ENCODE assay signal across 13 mouse cellular contexts in genomic region chr14:30861421-30862125, GRCm38 (mm10). TPM values are rescaled to one million over a fixed set of nuclear protein-coding genes. Genes with fewer than 3 reads are reported as not detected.
A peak's percentile ranks its signal among the peaks of the same experiment; 100 is the strongest.
DNase-seq lines count a peak whose midpoint lies in the region; ATAC-seq lines count a peak whose summit lies in the region.
"Had no signal": no experiment of that assay in that cellular context is flagged by ENCODE, and none has a peak within 500 bp of the region (broad histone marks: within the 10 kb centered on the region; RNA-seq: fewer than 3 reads in every experiment).

No protein-coding gene starts in this region.

- intact Hi-C loops in left cerebral cortex, postnatal 25 days (cut with DNase I), result no loop called here

- no peak overlapping the region for H3K4me2 ChIP-seq in hindbrain, embryonic 12.5 days (replicated peaks)
- H3K4me2 ChIP-seq in hindbrain, embryonic 14.5 days (replicated peaks), result no peak overlapping the region
- peak overlapping the region; percentile 12; the same call in 1 of the 2 replicates for H3K4me2 ChIP-seq in liver, embryonic 12.5 days
- H3K4me2 ChIP-seq: limb, embryonic 12.5 days; midbrain, embryonic 13.5 days had no signal

- no peaks in the 10 kb centered on the region for H3K27me3 ChIP-seq in hindbrain, embryonic 12.5 days
- H3K27me3 ChIP-seq in hindbrain, embryonic 14.5 days (ENCODE audit: control insufficient read depth, insufficient read depth, low read length), result no peaks in the 10 kb centered on the region
- H3K27me3 ChIP-seq in liver, embryonic 12.5 days (replicated peaks), result no peaks in the 10 kb centered on the region
- H3K27me3 ChIP-seq: limb, embryonic 12.5 days; midbrain, embryonic 13.5 days had no signal

- H3K4me1 ChIP-seq in hindbrain, embryonic 12.5 days, result peaks cover 3% of the 10 kb centered on the region; the same call in 1 of the 2 replicates
- H3K4me1 ChIP-seq in hindbrain, embryonic 14.5 days (replicated peaks; ENCODE audit: control insufficient read depth, insufficient read depth, low read length), result no peaks in the 10 kb centered on the region
- H3K4me1 ChIP-seq in liver, embryonic 12.5 days, result peaks cover 21% of the 10 kb centered on the region; the same call in 1 of the 2 replicates
- H3K4me1 ChIP-seq: midbrain, embryonic 13.5 days had no signal

- no peak overlapping the region for H3K4me3 ChIP-seq in hindbrain, embryonic 12.5 days
- H3K4me3 ChIP-seq in hindbrain, embryonic 14.5 days (replicated peaks; ENCODE audit: low read length), result no peak overlapping the region
- no peak overlapping the region for H3K4me3 ChIP-seq in liver, embryonic 12.5 days
- H3K4me3 ChIP-seq: heart, adult 2 months; limb, embryonic 12.5 days; midbrain, embryonic 13.5 days had no signal

- 0 out of 2 replicates have a peak overlapping the region, but pooled peaks have one; percentile 19 for H3K9ac ChIP-seq in hindbrain, embryonic 12.5 days
- no peak overlapping the region for H3K9ac ChIP-seq in hindbrain, embryonic 14.5 days
- no peak overlapping the region for H3K9ac ChIP-seq in liver, embryonic 12.5 days
- H3K9ac ChIP-seq: limb, embryonic 12.5 days; midbrain, embryonic 13.5 days had no signal

- H3K36me3 ChIP-seq in hindbrain, embryonic 12.5 days, result no peaks in the 10 kb centered on the region
- peaks cover 16% of the 10 kb centered on the region; the same call in 1 of the 2 replicates for H3K36me3 ChIP-seq in hindbrain, embryonic 14.5 days (replicated peaks; ENCODE audit: control insufficient read depth, insufficient read depth)
- H3K36me3 ChIP-seq in liver, embryonic 12.5 days, result peaks cover 23% of the 10 kb centered on the region

- H3K9me3 ChIP-seq in hindbrain, embryonic 12.5 days (replicated peaks), result no peaks in the 10 kb centered on the region
- H3K9me3 ChIP-seq in hindbrain, embryonic 14.5 days (ENCODE audit: control insufficient read depth, low read length), result no peaks in the 10 kb centered on the region
- H3K9me3 ChIP-seq in liver, embryonic 12.5 days (replicated peaks), result no peaks in the 10 kb centered on the region
- H3K9me3 ChIP-seq: midbrain, embryonic 13.5 days had no signal

- 78% methylated on average over 16 of the region's 16 CpGs for WGBS in hindbrain, embryonic 12.5 days
- WGBS in hindbrain, embryonic 14.5 days, result 80% methylated on average over 16 of the region's 16 CpGs
- WGBS in liver, embryonic 12.5 days (ENCODE audit: insufficient replicate concordance), result 66% methylated on average over 16 of the region's 16 CpGs

- no peak overlapping the region for H3K27ac ChIP-seq in hindbrain, embryonic 12.5 days
- H3K27ac ChIP-seq in hindbrain, embryonic 14.5 days, result no peak overlapping the region
- H3K27ac ChIP-seq in liver, embryonic 12.5 days, result peak overlapping the region; percentile 52
- H3K27ac ChIP-seq: heart, adult 2 months; limb, embryonic 12.5 days; midbrain, embryonic 13.5 days had no signal

- no peak for DNase-seq in hindbrain, embryonic 14.5 days (ENCODE audit: low spot score)
- DNase-seq in cerebellum, adult 8-10 months, result peak; percentile 37
- DNase-seq in lung, postnatal 36 days, result peak; percentile 75
- DNase-seq in spleen, adult 12 weeks (ENCODE audit: low spot score), result no peak
- DNase-seq in left cerebral cortex, postnatal 25 days (ENCODE audit: low spot score in 2 of 2), result no peak
- no peak for DNase-seq in embryo, embryonic 10.5 days (ENCODE audit: low spot score)
- DNase-seq: heart, adult 2 months; right cerebral cortex, postnatal 25 days had no signal

- no peak for ATAC-seq in hindbrain, embryonic 12.5 days (ENCODE audit: low FRiP score)
- ATAC-seq in hindbrain, embryonic 14.5 days (ENCODE audit: low FRiP score), result no peak
- ATAC-seq in liver, embryonic 12.5 days, result no peak
- ATAC-seq: midbrain, embryonic 13.5 days had no signal

RNA-seq across cellular contexts. Expression of gene Mustn1, which starts 17.4 kb away (rescaled TPM):
- polyA plus RNA-seq in hindbrain, embryonic 12.5 days (2016; fragmentation: Nextera tagmentation; extraction: Ambion mirVana), result 0.80 and 2.2 TPM in 2 replicates
- 0.67 and 1.5 TPM in 2 replicates for polyA plus RNA-seq in hindbrain, embryonic 14.5 days (2014; fragmentation: Nextera tagmentation; extraction: Ambion mirVana)
- polyA plus RNA-seq in liver, embryonic 12.5 days (2016; fragmentation: Nextera tagmentation; extraction: Ambion mirVana), result 0.49 and 0.51 TPM in 2 replicates
- 1 to 10 TPM; 3.1 to 3.8 TPM for total RNA-seq in left cerebral cortex, postnatal 25 days (2021)

RNA-seq across cellular contexts. Expression of gene Itih4, which starts 24.7 kb away (rescaled TPM):
- 0.08 and 0.19 TPM in 2 replicates for polyA plus RNA-seq in hindbrain, embryonic 12.5 days (2016; fragmentation: Nextera tagmentation; extraction: Ambion mirVana)
- polyA plus RNA-seq in hindbrain, embryonic 14.5 days (2014; fragmentation: Nextera tagmentation; extraction: Ambion mirVana), result not detected in 2 replicates
- polyA plus RNA-seq in liver, embryonic 12.5 days (2016; fragmentation: Nextera tagmentation; extraction: Ambion mirVana), result 8.8 and 9.2 TPM in 2 replicates
- total RNA-seq in left cerebral cortex, postnatal 25 days (2021), result under 1 TPM; 0.11 to 0.30 TPM
- polyA plus RNA-seq: hindbrain, embryonic 11.5 days; midbrain, embryonic 13.5 days had no signal

RNA-seq across cellular contexts. Expression of gene Tmem110, which starts 36.2 kb away (rescaled TPM):
- polyA plus RNA-seq in hindbrain, embryonic 12.5 days (2016; fragmentation: Nextera tagmentation; extraction: Ambion mirVana), result 26.1 and 30.0 TPM in 2 replicates
- polyA plus RNA-seq in hindbrain, embryonic 14.5 days (2014; fragmentation: Nextera tagmentation; extraction: Ambion mirVana), result 21.6 and 24.0 TPM in 2 replicates
- polyA plus RNA-seq in liver, embryonic 12.5 days (2016; fragmentation: Nextera tagmentation; extraction: Ambion mirVana), result 16.1 and 17.3 TPM in 2 replicates
- 10 to 100 TPM; 18.7 to 21.0 TPM for total RNA-seq in left cerebral cortex, postnatal 25 days (2021)

Comparison
In these comparisons a context has a peak if more than half of its experiments do, and no peak if none do; other contexts are left out.
1. DNase-seq: peak in cerebellum, adult 8-10 months (single experiment) and lung, postnatal 36 days (single experiment); none in hindbrain, embryonic 14.5 days (single experiment), spleen, adult 12 weeks (single experiment), left cerebral cortex, postnatal 25 days (0 of 2) and embryo, embryonic 10.5 days (single experiment).